ENCODE assay signal across 8 mouse cellular contexts in the genomic region with DNA sequence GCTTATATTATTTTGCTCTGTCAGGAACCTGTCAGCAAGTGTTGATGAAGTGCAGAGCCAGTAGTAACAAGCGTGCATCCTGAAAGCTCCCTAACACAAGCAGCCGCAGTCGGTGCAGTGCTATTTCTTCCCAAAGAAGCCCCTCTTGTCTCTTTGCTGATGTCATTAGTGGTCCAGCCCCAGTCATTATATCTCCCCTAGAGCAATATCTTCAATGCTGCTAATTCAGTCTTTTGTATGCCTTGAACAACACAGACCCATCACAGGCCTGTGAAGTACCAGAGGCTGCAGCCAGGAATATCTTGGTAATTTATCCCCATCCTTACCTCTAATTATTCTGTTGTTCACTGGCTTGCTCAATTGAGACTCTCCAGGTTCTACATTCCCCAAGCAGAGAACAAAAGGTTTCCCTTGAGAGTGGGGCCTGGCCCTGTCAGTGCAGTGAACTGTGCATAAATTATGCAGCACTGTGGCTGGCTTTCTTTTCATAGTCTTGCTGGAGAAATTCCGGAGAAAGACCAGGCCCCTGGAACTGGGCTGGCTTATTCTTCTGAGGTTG.
DNase-seq lines count a peak whose midpoint lies in the region; ATAC-seq and TF ChIP-seq lines count a peak whose summit lies in the region.

No protein-coding gene starts in this region.

- H3K27ac ChIP-seq in layer of hippocampus, adult 2 months, result 0 out of 2 replicates have a peak overlapping the region, but pooled peaks have one; percentile 25
- peak overlapping the region; percentile 45 for H3K27ac ChIP-seq in forebrain, embryonic 16.5 days (ENCODE audit: low read length)
- peak overlapping the region; percentile 53; the same call in 1 of the 2 replicates for H3K27ac ChIP-seq in stomach, embryonic 16.5 days (ENCODE audit: low read length)
- H3K27ac ChIP-seq in thymus, adult 2 months (ENCODE audit: control insufficient read depth, insufficient read depth, low read length), result no peak overlapping the region

- H3K36me3 ChIP-seq in forebrain, embryonic 16.5 days (ENCODE audit: control insufficient read depth, insufficient read depth), result no peaks in the 10 kb centered on the region
- no peaks in the 10 kb centered on the region for H3K36me3 ChIP-seq in stomach, embryonic 16.5 days (ENCODE audit: control insufficient read depth, insufficient read depth, low read length)
- H3K36me3 ChIP-seq in thymus, adult 2 months (ENCODE audit: control insufficient read depth, insufficient read depth, low read length), result no peaks in the 10 kb centered on the region

- TF ChIP-seq CTCF in layer of hippocampus, adult 2 months (conservative IDR thresholded peaks at IDR 0.05), result no peak
- TF ChIP-seq CTCF in thymus, adult 2 months (IDR thresholded peaks at IDR 0.05; ENCODE audit: borderline replicate concordance, control insufficient read depth, extremely low read depth, insufficient read depth, low read length, poor library complexity), result no peak

- H3K4me2 ChIP-seq in forebrain, embryonic 16.5 days (ENCODE audit: low read length), result no peak overlapping the region
- no peak overlapping the region for H3K4me2 ChIP-seq in stomach, embryonic 16.5 days (ENCODE audit: low read depth, low read length)

- ATAC-seq in forebrain, embryonic 16.5 days, result peak; percentile 94
- peak; percentile 79 for ATAC-seq in stomach, embryonic 16.5 days (ENCODE audit: insufficient read depth, low FRiP score)

- H3K27me3 ChIP-seq in forebrain, embryonic 16.5 days (replicated peaks; ENCODE audit: control insufficient read depth, insufficient read depth, low read length), result no peaks in the 10 kb centered on the region
- H3K27me3 ChIP-seq in stomach, embryonic 16.5 days (ENCODE audit: control insufficient read depth, insufficient read depth, low read length), result no peaks in the 10 kb centered on the region
- no peaks in the 10 kb centered on the region for H3K27me3 ChIP-seq in thymus, adult 2 months (ENCODE audit: control insufficient read depth, insufficient read depth, low read length)

- H3K4me1 ChIP-seq in forebrain, embryonic 16.5 days (replicated peaks; ENCODE audit: control insufficient read depth, insufficient read depth, low read length), result peaks cover 9% of the 10 kb centered on the region
- H3K4me1 ChIP-seq in stomach, embryonic 16.5 days (ENCODE audit: control insufficient read depth, insufficient read depth, low read length), result no peaks in the 10 kb centered on the region
- no peaks in the 10 kb centered on the region for H3K4me1 ChIP-seq in thymus, adult 2 months (replicated peaks; ENCODE audit: control insufficient read depth, insufficient read depth, low read length)

- 6% methylated on average over 4 of the region's 4 CpGs for WGBS in forebrain, embryonic 16.5 days
- WGBS in stomach, embryonic 16.5 days, result 37% methylated on average over 4 of the region's 4 CpGs
- WGBS in thymus, adult 2 months, result 92% methylated on average over 4 of the region's 4 CpGs

- no peak overlapping the region for H3K9ac ChIP-seq in forebrain, embryonic 16.5 days (replicated peaks; ENCODE audit: low read depth, low read length)
- H3K9ac ChIP-seq in stomach, embryonic 16.5 days (ENCODE audit: low read length), result no peak overlapping the region

- no peak for TF ChIP-seq POLR2A in thymus, adult 2 months (IDR thresholded peaks at IDR 0.05; ENCODE audit: control insufficient read depth, extremely low read depth, insufficient read depth, low read length, poor library complexity)

- H3K9me3 ChIP-seq in forebrain, embryonic 16.5 days (ENCODE audit: control insufficient read depth, low read length), result no peaks in the 10 kb centered on the region
- H3K9me3 ChIP-seq in stomach, embryonic 16.5 days (replicated peaks; ENCODE audit: control insufficient read depth, low read length), result no peaks in the 10 kb centered on the region

- no peak overlapping the region for H3K4me3 ChIP-seq in layer of hippocampus, adult 2 months
- H3K4me3 ChIP-seq in forebrain, embryonic 16.5 days (replicated peaks; ENCODE audit: low read length), result no peak overlapping the region
- no peak overlapping the region for H3K4me3 ChIP-seq in stomach, embryonic 16.5 days (replicated peaks; ENCODE audit: low read length)
- H3K4me3 ChIP-seq in thymus, adult 2 months (ENCODE audit: control insufficient read depth, insufficient read depth, low read length), result no peak overlapping the region

- no peak for DNase-seq in layer of hippocampus, adult 2 months (ENCODE audit: low spot score in 2 of 2)
- no peak for DNase-seq in layer of hippocampus, adult 8-10 months (ENCODE audit: low spot score in 2 of 2)
- peak; percentile 38 to 56 for DNase-seq in kidney, postnatal 25 days
- no peak for DNase-seq in cerebellum, adult 11 months
- DNase-seq in thymus, adult 2 months, result no peak
- DNase-seq in spleen, adult 12 weeks (ENCODE audit: low spot score), result no peak

Comparison
In these comparisons a context has a peak if more than half of its experiments do, and no peak if none do; other contexts are left out.
1. DNase-seq: peak in kidney, postnatal 25 days (2 of 2); none in layer of hippocampus, adult 2 months (0 of 2), layer of hippocampus, adult 8-10 months (0 of 2), cerebellum, adult 11 months (single experiment), thymus, adult 2 months (single experiment) and spleen, adult 12 weeks (single experiment).